Mouse (Mus musculus) limb, embryonic 10.5 days (tissue): Measurements from ENCODE around the gene Rab3gap2. TPM values are rescaled to one million over a fixed set of nuclear protein-coding genes. Genes with fewer than 3 reads are reported as not detected.

ENCODE experiments used
- DNase-seq: peaks from one replicate; pipeline ENCODE4 v3.0.0-alpha.2; 2017; ENCODE audit warnings: low spot score
- H3K27ac ChIP-seq: fragments of 300-500 bp; sonication (generic); 2 replicates; pipeline ENCODE4 v1.5.1; 2016; ENCODE audit warnings: mild to moderate bottlenecking
- H3K27me3 ChIP-seq: fragments of 300-500 bp; sonication (generic); 2 replicates; pipeline ENCODE4 v1.6.1; 2016; ENCODE audit warnings: low read depth, mild to moderate bottlenecking; ENCODE audit not compliant: poor library complexity, severe bottlenecking
- H3K36me3 ChIP-seq: fragments of 300-500 bp; sonication (generic); 2 replicates; pipeline ENCODE4 v1.6.1; 2016; ENCODE audit warnings: mild to moderate bottlenecking, moderate library complexity
- H3K4me1 ChIP-seq: fragments of 300-500 bp; sonication (generic); 2 replicates; pipeline ENCODE4 v1.6.1; 2016
- H3K4me3 ChIP-seq: fragments of 300-500 bp; sonication (generic); 2 replicates; pipeline ENCODE4 v1.5.1; 2016; ENCODE audit warnings: mild to moderate bottlenecking, moderate library complexity
- H3K9me3 ChIP-seq: fragments of 300-500 bp; sonication (generic); replicated peaks from 2 replicates; pipeline ENCODE4 v1.6.1; 2016; ENCODE audit warnings: mild to moderate bottlenecking
- WGBS: fragments of 180-500 bp; shearing (Covaris S2); methylation state at CpG from one replicate; pipeline ENCODE4 v1.1.7; 2016; 5-methylcytosine and 5-hydroxymethylcytosine counted together
- polyA plus RNA-seq: library from polyadenylated mRNA; unstranded; fragments of >200 nt; fragmentation: Nextera tagmentation; extraction: Ambion mirVana; gene quantifications from 2 replicates; pipeline ENCODE4 v1.2.1, GENCODE M21; 2016

Rab3gap2 gene
- polyA plus RNA-seq, 1 experiment from 2014 or later: 20.6 TPM

GRCm38 (mm10) chr1:185203196-185203908, 565 bp upstream of the Rab3gap2 start:
- Histone ChIP-seq H3K4me1 (peaks cover 28% of the 10 kb centered on the region), H3K27ac (peak overlapping the region; percentile 87), H3K27me3 (no peaks in the 10 kb centered on the region), H3K4me3 (peak overlapping the region; percentile 68), H3K9me3 (no peaks in the 10 kb centered on the region), H3K36me3 (no peaks in the 10 kb centered on the region)
- DNase-seq: peak; percentile 47
- 11% methylated on average over 23 of the region's 23 CpGs for WGBS

GRCm38 (mm10) chr1:185205090-185205489, 1.2 kb downstream of the Rab3gap2 start:
- peaks cover 39% of the 10 kb centered on the region for H3K4me1 ChIP-seq
- no peak overlapping the region for H3K27ac ChIP-seq
- H3K27me3 ChIP-seq: no peaks in the 10 kb centered on the region
- DNase-seq: no peak
- 0 out of 2 replicates have a peak overlapping the region, but pooled peaks have one; percentile 68 for H3K4me3 ChIP-seq
- H3K36me3 ChIP-seq: no peaks in the 10 kb centered on the region
- no peaks in the 10 kb centered on the region for H3K9me3 ChIP-seq
- WGBS: 76% methylated on average over 8 of the region's 8 CpGs

GRCm38 (mm10) chr1:185207851-185208595, 4.1 kb downstream of the Rab3gap2 start:
- peaks cover 30% of the 10 kb centered on the region for H3K4me1 ChIP-seq
- no peak overlapping the region for H3K27ac ChIP-seq
- H3K9me3 ChIP-seq: no peaks in the 10 kb centered on the region
- no peaks in the 10 kb centered on the region for H3K27me3 ChIP-seq
- 93% methylated on average over 13 of the region's 13 CpGs for WGBS
- H3K36me3 ChIP-seq: no peaks in the 10 kb centered on the region
- no peak for DNase-seq
- no peak overlapping the region for H3K4me3 ChIP-seq

DNA sequence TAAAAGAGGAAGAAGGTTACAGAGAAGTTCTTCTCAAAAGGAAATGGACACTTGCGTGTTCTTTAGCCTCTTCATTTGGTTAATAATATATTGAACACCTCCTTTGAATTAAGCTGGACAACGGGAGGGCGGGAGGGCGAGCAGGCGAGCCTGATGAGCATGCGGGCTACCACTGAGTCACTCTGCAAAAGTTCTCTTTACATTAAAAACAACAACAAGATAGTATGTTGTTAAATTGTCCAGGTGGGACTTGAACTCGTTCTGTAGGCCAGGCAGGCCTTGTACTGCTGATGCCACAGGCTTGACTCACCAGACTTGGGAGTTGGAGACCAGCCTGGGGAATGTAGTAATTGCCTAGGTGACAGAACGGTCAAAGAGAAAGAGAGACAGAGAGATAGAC, 4.8 kb downstream of the Rab3gap2 start:
- Histone ChIP-seq H3K27ac (no peak overlapping the region), H3K27me3 (no peaks in the 10 kb centered on the region), H3K4me1 (peaks cover 26% of the 10 kb centered on the region), H3K9me3 (no peaks in the 10 kb centered on the region), H3K4me3 (no peak overlapping the region), H3K36me3 (no peaks in the 10 kb centered on the region; the same call in 1 of the 2 replicates)
- DNase-seq: no peak
- 91% methylated on average over 8 of the region's 8 CpGs for WGBS

DNA sequence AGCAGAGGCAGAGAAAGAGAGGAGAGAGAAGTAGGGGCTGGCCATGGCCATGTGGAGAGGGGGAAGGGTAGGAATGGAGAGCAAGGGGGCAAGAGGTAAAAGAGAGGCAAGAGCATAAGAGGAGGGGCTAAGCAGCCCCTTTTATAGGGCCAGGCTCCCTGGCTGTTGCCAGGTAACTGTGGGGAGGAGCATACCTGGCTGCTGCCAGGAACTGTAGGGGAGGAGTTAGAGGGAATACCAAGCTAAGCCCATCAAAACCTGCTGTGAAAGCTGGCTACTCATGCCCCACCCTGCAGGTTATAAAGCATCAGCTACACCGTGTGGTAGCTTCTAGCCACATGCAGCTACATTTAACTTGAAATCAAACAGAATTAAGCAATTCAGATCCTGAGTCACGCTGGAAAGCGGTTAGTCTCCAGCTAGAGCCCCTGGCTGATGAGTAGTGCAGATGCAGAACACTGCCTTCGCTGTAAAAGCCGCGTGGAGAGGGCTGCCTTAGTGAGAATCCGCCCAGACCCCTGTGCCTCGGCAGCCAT, 5.8 kb downstream of the Rab3gap2 start:
- WGBS: 33% methylated on average over 8 of the region's 8 CpGs
- no peaks in the 10 kb centered on the region for H3K9me3 ChIP-seq
- peaks cover 21% of the 10 kb centered on the region for H3K4me1 ChIP-seq
- no peak overlapping the region for H3K4me3 ChIP-seq
- H3K27me3 ChIP-seq: no peaks in the 10 kb centered on the region
- peaks cover 8% of the 10 kb centered on the region for H3K36me3 ChIP-seq
- DNase-seq: no peak
- H3K27ac ChIP-seq: 0 out of 2 replicates have a peak overlapping the region, but pooled peaks have one; percentile 6

GRCm38 (mm10) chr1:185216360-185216759, 12.4 kb downstream of the Rab3gap2 start:
- Histone ChIP-seq H3K4me1 (peaks cover 28% of the 10 kb centered on the region), H3K27me3 (no peaks in the 10 kb centered on the region), H3K27ac (no peak overlapping the region), H3K9me3 (no peaks in the 10 kb centered on the region), H3K36me3 (peaks cover 15% of the 10 kb centered on the region), H3K4me3 (no peak overlapping the region)
- no peak for DNase-seq
- 17% methylated on average over 5 of the region's 5 CpGs for WGBS

DNA sequence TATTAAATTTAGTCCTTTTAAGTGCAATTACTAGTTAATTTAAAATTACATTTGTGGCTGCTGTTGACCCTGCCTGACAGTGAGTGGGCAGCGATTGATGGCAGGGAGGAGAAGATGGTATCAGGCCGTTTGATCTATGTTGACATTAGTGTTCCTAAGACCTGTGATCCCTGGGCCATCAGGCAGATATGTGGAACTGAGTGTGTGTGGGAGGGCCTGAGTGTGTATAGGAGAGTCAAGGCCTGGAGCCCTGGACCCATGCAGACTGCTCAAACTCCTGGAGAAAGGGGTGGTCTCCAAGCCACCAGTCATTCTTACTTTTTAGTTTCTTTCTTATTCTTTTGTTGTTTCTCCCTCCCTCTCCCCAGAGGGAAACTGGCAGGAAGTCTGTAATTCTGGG, 12.8 kb downstream of the Rab3gap2 start:
- no peaks in the 10 kb centered on the region for H3K9me3 ChIP-seq
- H3K27me3 ChIP-seq: no peaks in the 10 kb centered on the region
- WGBS: 18% methylated on average over 2 of the region's 2 CpGs
- H3K27ac ChIP-seq: peak overlapping the region; percentile 21; the same call in 1 of the 2 replicates
- H3K4me1 ChIP-seq: peaks cover 28% of the 10 kb centered on the region
- peaks cover 17% of the 10 kb centered on the region for H3K36me3 ChIP-seq
- H3K4me3 ChIP-seq: no peak overlapping the region
- no peak for DNase-seq

DNA sequence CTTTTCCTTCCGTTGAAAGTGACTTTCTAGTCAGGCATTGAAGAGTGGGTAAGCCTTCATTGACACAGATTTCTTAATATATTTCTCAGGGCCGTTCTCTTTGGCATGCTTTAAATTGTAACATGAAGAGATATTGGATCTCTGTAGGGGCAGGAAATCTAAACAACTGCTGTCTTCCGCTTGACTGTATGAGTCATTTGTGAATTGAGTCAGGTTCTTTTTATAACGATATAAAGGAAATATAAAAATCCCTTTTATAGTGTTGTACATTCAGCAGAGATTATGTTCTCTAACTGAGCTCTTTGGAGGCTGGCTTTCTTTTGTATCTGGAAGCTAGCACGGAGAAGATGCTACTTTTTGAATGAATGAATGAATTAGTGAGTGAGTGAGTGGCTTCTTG, 14.0 kb downstream of the Rab3gap2 start:
- no peak overlapping the region for H3K4me3 ChIP-seq
- no peak overlapping the region for H3K27ac ChIP-seq
- no peaks in the 10 kb centered on the region for H3K27me3 ChIP-seq
- H3K36me3 ChIP-seq: peaks cover 26% of the 10 kb centered on the region
- DNase-seq: no peak
- H3K9me3 ChIP-seq: no peaks in the 10 kb centered on the region
- WGBS: 91% methylated on average over 5 of the region's 5 CpGs
- peaks cover 28% of the 10 kb centered on the region for H3K4me1 ChIP-seq

DNA sequence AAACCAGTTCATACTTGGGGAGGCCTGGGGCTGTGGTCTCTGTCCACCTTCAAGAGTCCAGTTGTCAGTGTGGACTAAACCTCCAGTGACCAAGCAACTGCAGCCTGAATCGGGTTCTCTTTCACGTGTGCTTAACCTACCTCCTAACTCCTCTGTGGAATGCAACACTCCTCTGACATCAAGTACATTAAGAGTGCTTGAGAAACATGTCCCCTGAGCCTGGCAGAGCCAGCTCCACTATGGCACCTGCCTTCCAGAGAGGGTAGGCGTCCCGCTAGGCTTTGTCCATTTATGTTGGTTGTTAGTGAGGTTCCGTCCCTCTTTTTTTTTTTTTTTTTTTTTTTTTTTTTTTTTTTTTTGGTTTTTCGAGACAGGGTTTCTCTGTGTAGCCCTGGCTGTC, 23.0 kb downstream of the Rab3gap2 start:
- H3K9me3 ChIP-seq: no peaks in the 10 kb centered on the region
- DNase-seq: no peak
- peaks cover 30% of the 10 kb centered on the region for H3K36me3 ChIP-seq
- no peak overlapping the region for H3K4me3 ChIP-seq
- H3K27me3 ChIP-seq: no peaks in the 10 kb centered on the region
- peaks cover 6% of the 10 kb centered on the region for H3K4me1 ChIP-seq
- WGBS: over 99% methylated on average over 6 of the region's 6 CpGs
- no peak overlapping the region for H3K27ac ChIP-seq

DNA sequence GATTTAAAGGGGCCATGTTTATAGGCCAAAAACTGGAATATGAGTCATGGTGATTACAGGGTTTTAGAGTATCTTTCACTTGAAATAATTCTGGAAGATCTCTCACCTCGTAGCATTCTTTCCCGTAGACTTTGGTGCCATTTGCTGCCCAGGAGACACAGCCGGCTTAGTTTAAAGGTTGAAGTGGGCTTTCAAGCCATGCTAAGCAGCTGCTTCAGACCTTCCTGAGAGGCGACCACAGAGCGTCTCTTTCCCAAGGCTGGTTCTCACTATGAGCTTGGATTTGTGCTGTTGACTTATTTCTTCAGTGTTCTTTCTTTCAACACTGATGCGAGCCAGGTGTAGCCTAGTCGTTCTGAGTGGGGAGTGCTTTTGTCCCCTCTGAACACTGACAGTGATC, 23.8 kb downstream of the Rab3gap2 start:
- 94% methylated on average over 7 of the region's 7 CpGs for WGBS

DNA sequence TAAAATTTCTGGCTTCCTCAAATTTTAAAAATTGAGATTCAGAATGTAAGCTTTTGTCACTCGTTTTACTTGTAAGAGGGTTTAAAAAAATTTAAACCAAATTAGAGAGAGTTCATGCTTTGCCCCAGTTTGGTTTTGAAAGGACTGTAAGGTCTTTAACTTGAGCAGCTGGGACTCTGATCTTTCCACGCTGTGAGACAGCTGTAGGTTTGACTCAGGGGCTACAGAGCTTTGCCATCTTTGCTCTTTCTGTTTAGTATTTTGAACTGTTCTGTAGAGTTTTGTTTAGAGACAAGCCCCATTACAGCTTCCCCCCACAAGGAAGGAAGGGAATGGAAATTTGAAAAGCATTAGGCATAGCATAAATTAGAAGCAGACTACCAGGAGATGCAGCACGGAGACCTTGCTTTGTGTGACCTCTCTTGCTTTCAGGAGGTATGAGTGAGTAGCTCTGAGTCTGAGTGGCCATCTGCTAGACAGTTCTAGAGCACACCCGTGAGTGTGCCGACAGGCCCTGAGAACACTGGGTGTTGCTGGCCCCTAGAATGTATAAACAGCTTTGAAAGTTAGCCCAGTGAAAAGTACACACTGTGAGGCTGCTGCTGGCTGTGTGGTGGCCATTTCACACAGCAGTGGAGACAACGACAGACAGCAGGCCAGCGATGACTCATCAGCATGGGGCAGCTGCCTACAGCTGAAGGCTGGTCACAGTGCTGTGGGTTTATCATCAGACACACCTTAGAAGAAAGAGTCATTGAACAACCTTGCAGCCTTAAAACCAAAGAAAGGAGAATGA, 25.7 kb downstream of the Rab3gap2 start:
- 57% methylated on average over 7 of the region's 7 CpGs for WGBS
- no peak for DNase-seq
- Histone ChIP-seq H3K27me3 (no peaks in the 10 kb centered on the region), H3K9me3 (no peaks in the 10 kb centered on the region), H3K4me1 (peaks cover 6% of the 10 kb centered on the region), H3K27ac (peak overlapping the region; percentile 34; the same call in 1 of the 2 replicates), H3K4me3 (no peak overlapping the region), H3K36me3 (peaks cover 25% of the 10 kb centered on the region)

More for the DNA sequence above, 23.8 kb downstream of the Rab3gap2 start:
- Histone ChIP-seq H3K4me1 (peaks cover 6% of the 10 kb centered on the region), H3K27me3 (no peaks in the 10 kb centered on the region), H3K27ac (no peak overlapping the region), H3K36me3 (peaks cover 23% of the 10 kb centered on the region), H3K9me3 (no peaks in the 10 kb centered on the region), H3K4me3 (no peak overlapping the region)
- no peak for DNase-seq

DNA sequence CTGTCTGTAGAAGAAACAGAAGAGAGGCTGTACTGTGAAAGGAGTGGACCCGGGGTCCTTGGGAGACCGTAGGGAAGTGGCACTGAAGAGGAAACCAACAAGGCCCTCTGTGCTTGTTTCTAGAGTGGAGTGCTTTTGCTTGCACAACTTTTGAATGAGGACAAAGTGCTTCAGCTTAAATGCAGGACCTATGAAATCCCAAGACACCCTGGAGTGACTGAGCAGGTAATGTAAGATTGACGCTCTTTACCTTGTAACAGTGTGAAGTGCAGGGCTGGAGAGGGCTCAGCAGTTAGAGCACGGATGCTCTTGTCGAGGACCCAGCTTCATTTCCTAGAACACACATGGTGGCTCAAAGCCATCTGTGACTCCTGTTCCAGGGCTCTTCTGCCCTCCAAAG, 31.9 kb downstream of the Rab3gap2 start:
- H3K9me3 ChIP-seq: no peaks in the 10 kb centered on the region
- H3K27ac ChIP-seq: no peak overlapping the region
- H3K4me1 ChIP-seq: no peaks in the 10 kb centered on the region
- peaks cover 50% of the 10 kb centered on the region for H3K36me3 ChIP-seq
- H3K27me3 ChIP-seq: no peaks in the 10 kb centered on the region
- no peak overlapping the region for H3K4me3 ChIP-seq
- no peak for DNase-seq
- 96% methylated on average over 5 of the region's 5 CpGs for WGBS
